Mouse (Mus musculus) kidney, embryonic 15.5 days (tissue): Measurements from ENCODE around the gene Shf. TPM values are rescaled to one million over a fixed set of nuclear protein-coding genes. Genes with fewer than 3 reads are reported as not detected.
"Not testable (repeated sequence)": the region's sequence is repeated elsewhere in the genome, so short reads cannot be mapped to it uniquely, and the experiment has no call there.

Experiments used
- ATAC-seq: fragments of 200-750 bp; cut with Nextera tagmentation; replicated peaks from 2 replicates; pipeline ENCODE4 v1.8.0; 2017; ENCODE audit warnings: moderate TSS enrichment; ENCODE audit not compliant: low FRiP score
- H3K27ac ChIP-seq: fragments of 300-500 bp; sonication (generic); 2 replicates; pipeline ENCODE4 v1.5.1; 2015; ENCODE audit warnings: mild to moderate bottlenecking, inconsistent platforms
- H3K27me3 ChIP-seq: fragments of 300-500 bp; sonication (generic); 2 replicates; pipeline ENCODE4 v1.6.1; 2015; ENCODE audit warnings: inconsistent platforms
- H3K36me3 ChIP-seq: fragments of 300-500 bp; sonication (generic); 2 replicates; pipeline ENCODE4 v1.6.1; 2015; ENCODE audit warnings: inconsistent platforms
- H3K4me1 ChIP-seq: fragments of 300-500 bp; sonication (generic); 2 replicates; pipeline ENCODE4 v1.6.1; 2015; ENCODE audit warnings: inconsistent platforms
- H3K4me2 ChIP-seq: fragments of 300-500 bp; sonication (generic); 2 replicates; pipeline ENCODE4 v1.6.1; 2015; ENCODE audit warnings: moderate library complexity, mild to moderate bottlenecking, inconsistent platforms
- H3K4me3 ChIP-seq: fragments of 300-500 bp; sonication (generic); replicated peaks from 2 replicates; pipeline ENCODE4 v1.5.1; 2015; ENCODE audit warnings: mild to moderate bottlenecking, inconsistent platforms
- H3K9ac ChIP-seq: fragments of 300-500 bp; sonication (generic); 2 replicates; pipeline ENCODE4 v1.6.1; 2015; ENCODE audit warnings: mild to moderate bottlenecking, inconsistent platforms
- H3K9me3 ChIP-seq: fragments of 300-500 bp; sonication (generic); replicated peaks from 2 replicates; pipeline ENCODE4 v1.6.1; 2016; ENCODE audit warnings: inconsistent platforms
- WGBS: fragments of 180-500 bp; shearing (Covaris S2); methylation state at CpG from one replicate; pipeline ENCODE4 v1.1.7; 2015; ENCODE audit warnings: mixed read lengths; 5-methylcytosine and 5-hydroxymethylcytosine counted together
- polyA plus RNA-seq: library from polyadenylated mRNA; unstranded; fragments of >200 nt; fragmentation: Nextera tagmentation; extraction: Ambion mirVana; gene quantifications from 2 replicates; pipeline ENCODE4 v1.2.1, GENCODE M21; 2015

Gene Shf
- polyA plus RNA-seq, 1 experiment from 2014 or later, result 2.4 TPM

DNA sequence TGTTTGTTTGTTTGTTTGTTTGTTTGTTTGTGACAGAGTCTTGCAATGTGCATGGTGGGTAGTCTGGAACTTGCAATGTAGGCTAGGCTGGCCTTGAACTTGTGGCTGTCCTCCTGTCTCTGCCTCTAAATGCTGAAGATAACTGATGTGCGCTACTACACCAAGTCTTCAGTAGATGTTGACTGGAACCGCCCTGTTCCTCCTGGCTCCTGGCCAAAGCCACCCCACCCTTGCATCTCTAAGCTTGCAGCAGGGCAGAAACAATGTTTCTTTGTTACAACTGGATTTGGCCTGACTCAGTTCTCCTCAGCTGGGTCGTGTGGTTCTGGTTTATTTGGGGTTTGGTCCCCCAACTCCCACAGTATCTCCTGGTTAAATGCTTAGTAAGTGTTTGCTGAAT, 34.8 kb downstream of the Shf start:
- 68% methylated on average over 3 of the region's 3 CpGs for WGBS
- H3K4me3 ChIP-seq, result no peak overlapping the region
- no peak for ATAC-seq

DNA sequence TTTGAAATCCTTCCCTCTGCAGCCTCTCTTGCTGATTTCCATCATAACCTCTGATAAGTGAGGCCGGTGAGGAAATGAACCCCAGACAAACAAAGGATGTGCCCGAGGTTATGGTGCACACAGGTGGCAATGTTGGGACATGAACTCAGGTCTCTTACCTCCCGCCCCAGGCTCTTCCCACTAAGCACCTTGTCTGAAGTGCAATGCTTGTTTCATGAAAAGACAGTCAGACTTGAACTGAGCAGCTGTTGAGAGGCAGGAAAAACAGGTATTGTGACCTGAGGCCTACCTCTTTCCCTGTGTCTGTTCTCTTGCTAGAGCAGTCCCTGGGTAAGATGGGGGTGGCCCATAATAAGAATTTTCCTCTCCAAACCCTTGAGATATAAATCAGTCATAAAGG, 36.7 kb downstream of the Shf start:
- WGBS, result 83% methylated on average over 3 of the region's 3 CpGs
- Histone ChIP-seq H3K4me2 (no peak overlapping the region), H3K9me3 (no peaks in the 10 kb centered on the region), H3K27me3 (0 out of 2 replicates have a peak, but pooled peaks cover 2% of the 10 kb centered on the region), H3K4me1 (no peaks in the 10 kb centered on the region), H3K4me3 (no peak overlapping the region), H3K9ac (no peak overlapping the region), H3K36me3 (no peaks in the 10 kb centered on the region), H3K27ac (no peak overlapping the region)
- no peak for ATAC-seq

More for the DNA sequence above, 34.8 kb downstream of the Shf start:
- H3K4me1 ChIP-seq, result no peaks in the 10 kb centered on the region
- no peak overlapping the region for H3K4me2 ChIP-seq
- H3K36me3 ChIP-seq, result no peaks in the 10 kb centered on the region
- H3K9me3 ChIP-seq, result no peaks in the 10 kb centered on the region
- no peak overlapping the region for H3K9ac ChIP-seq
- no peak overlapping the region for H3K27ac ChIP-seq
- H3K27me3 ChIP-seq, result peaks cover 7% of the 10 kb centered on the region; the same call in 1 of the 2 replicates

DNA sequence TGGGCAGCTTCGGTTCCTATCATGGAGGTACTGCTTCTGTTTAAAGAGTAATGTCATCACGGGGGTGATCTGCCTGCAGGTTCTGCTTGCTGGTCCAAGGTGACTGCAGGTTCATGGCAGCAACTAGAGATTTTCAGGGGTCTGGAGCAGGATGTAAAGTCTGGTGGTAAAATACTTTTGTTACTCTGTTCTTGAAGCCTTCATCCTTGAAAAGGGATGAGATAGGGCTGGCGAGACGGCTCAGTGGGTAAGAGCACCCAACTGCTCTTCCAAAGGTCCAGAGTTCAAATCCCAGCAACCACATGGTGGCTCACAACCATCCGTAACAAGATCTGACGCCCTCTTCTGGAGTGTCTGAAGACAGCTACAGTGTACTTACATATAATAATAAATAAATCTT, 38.6 kb downstream of the Shf start:
- not testable (repeated sequence) for H3K36me3 ChIP-seq, H3K27ac ChIP-seq, H3K4me3 ChIP-seq, H3K4me1 ChIP-seq, H3K4me2 ChIP-seq, H3K9ac ChIP-seq, ATAC-seq, H3K9me3 ChIP-seq, H3K27me3 ChIP-seq
- WGBS, result 81% methylated on average over 6 of the region's 6 CpGs

DNA sequence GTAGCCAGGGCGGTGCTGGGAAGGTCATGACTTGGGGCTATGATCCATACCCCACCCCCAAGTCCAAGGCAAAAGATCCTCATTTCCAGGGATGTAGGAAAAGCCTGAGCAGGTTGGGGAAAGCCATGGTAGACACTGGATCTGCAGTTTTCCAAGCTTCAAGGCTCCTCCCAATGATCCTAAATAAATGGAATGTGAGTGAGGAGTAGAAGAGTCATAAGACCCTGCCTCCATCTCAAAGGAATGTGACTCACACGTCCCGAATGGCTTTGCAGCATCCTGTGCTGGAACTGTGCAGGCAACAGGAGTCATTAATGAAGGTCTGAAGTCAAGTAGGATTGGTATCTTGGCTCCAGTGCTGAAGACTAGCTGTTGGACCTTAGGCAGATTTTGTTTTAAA, 41.0 kb downstream of the Shf start:
- Histone ChIP-seq H3K27ac (no peak overlapping the region), H3K27me3 (no peaks in the 10 kb centered on the region), H3K4me2 (no peak overlapping the region), H3K36me3 (no peaks in the 10 kb centered on the region), H3K4me3 (no peak overlapping the region), H3K4me1 (no peaks in the 10 kb centered on the region), H3K9me3 (no peaks in the 10 kb centered on the region), H3K9ac (no peak overlapping the region)
- ATAC-seq, result no peak
- WGBS, result 53% methylated on average over 3 of the region's 3 CpGs

DNA sequence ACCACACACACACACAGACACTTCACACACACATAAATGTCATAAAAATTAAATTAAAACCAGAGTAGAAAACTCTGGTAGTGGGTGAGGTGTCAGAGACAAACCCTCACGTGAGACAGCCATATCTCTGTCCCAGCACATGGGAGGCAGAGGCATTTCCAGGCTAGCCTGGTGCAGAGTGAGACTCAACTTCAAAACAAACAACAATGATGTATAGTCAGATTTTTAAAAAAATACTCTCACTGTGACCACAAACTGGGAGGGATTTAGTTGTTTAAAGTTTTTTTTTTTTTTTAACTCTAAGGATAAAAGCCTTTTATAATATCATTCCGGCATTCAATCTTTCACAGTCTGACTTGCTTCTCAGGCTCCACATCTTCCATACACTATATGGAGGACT, 43.6 kb downstream of the Shf start:
- H3K4me1 ChIP-seq, result no peaks in the 10 kb centered on the region
- ATAC-seq, result no peak
- H3K4me2 ChIP-seq, result no peak overlapping the region
- no peak overlapping the region for H3K9ac ChIP-seq
- no peaks in the 10 kb centered on the region for H3K9me3 ChIP-seq
- H3K36me3 ChIP-seq, result no peaks in the 10 kb centered on the region
- H3K27me3 ChIP-seq, result no peaks in the 10 kb centered on the region
- no peak overlapping the region for H3K4me3 ChIP-seq
- no peak overlapping the region for H3K27ac ChIP-seq
- WGBS, result 62% methylated on average over 2 of the region's 2 CpGs

DNA sequence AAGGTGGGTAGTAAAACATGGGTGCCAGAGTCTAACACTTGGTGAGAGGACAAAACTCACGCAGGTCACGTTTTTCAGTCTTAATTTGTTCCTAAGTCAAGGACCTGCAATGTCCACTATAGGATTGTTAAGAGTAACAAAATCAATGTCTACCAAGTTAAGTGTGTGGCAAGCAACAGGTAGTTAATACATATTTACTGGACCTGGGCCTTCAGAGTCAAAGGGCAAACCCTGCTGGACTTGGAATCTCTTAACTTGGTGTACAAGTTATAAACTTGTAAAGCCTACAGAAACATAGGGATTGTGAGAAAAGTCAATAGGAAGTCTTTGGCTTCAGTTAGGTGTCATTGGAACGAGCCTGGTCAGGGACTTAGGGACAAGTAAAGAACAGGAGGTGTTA, 44.4 kb downstream of the Shf start:
- WGBS, result 65% methylated on average over 3 of the region's 3 CpGs
- H3K27ac ChIP-seq, result no peak overlapping the region
- H3K36me3 ChIP-seq, result no peaks in the 10 kb centered on the region
- H3K4me3 ChIP-seq, result no peak overlapping the region
- no peak for ATAC-seq
- no peaks in the 10 kb centered on the region for H3K4me1 ChIP-seq
- H3K4me2 ChIP-seq, result no peak overlapping the region
- no peak overlapping the region for H3K9ac ChIP-seq
- H3K27me3 ChIP-seq, result no peaks in the 10 kb centered on the region
- no peaks in the 10 kb centered on the region for H3K9me3 ChIP-seq

DNA sequence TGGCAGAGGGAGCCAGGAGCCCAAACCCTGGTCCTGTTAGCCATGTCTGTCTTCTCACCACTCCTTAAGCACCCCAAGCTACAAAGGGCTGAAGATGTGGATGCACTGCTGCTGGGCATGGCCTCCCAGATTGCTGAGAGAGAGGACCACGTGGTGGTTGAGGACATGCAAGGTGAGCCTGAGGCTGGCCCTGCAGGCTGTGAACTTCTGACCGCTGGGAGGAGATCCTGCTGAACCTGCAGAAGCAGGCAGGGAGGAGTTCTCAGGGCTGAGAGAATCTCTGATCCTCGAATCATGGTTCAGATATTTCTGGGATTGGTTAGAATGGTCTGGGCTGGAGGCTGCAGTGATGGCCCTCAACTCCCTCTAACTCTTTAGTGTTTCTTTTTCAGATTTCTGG, 45.0 kb downstream of the Shf start:
- H3K4me1 ChIP-seq, result no peaks in the 10 kb centered on the region
- no peak overlapping the region for H3K27ac ChIP-seq
- H3K9ac ChIP-seq, result no peak overlapping the region
- ATAC-seq, result no peak
- H3K27me3 ChIP-seq, result no peaks in the 10 kb centered on the region
- H3K9me3 ChIP-seq, result no peaks in the 10 kb centered on the region
- H3K4me3 ChIP-seq, result no peak overlapping the region
- no peak overlapping the region for H3K4me2 ChIP-seq
- no peaks in the 10 kb centered on the region for H3K36me3 ChIP-seq
- WGBS, result 66% methylated on average over 3 of the region's 3 CpGs

DNA sequence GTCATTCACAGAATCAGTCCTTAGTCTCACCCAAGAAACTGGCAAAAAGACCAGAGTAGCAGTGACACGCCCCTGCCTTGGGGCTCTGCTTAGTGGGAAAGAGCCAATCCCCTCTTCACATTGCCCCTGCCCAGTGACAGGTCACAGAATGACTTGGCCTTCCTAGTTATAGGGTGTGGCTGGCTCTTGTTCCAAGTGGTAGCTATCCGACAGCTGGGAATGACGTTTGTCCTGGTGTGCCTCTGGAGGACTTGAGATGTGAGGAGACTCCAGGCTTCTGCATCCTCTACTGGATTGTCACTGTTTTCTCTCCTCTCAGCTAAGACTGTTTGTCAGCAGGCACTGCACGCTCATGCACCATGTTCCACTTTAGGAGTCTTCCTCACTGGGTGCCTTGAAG, 51.6 kb downstream of the Shf start:
- H3K27ac ChIP-seq, result no peak overlapping the region
- 60% methylated on average over 4 of the region's 4 CpGs for WGBS
- peaks cover 36% of the 10 kb centered on the region for H3K27me3 ChIP-seq
- no peak overlapping the region for H3K4me2 ChIP-seq
- H3K4me3 ChIP-seq, result no peak overlapping the region
- no peak for ATAC-seq
- H3K9me3 ChIP-seq, result no peaks in the 10 kb centered on the region
- H3K4me1 ChIP-seq, result peaks cover 11% of the 10 kb centered on the region
- no peaks in the 10 kb centered on the region for H3K36me3 ChIP-seq
- H3K9ac ChIP-seq, result no peak overlapping the region

DNA sequence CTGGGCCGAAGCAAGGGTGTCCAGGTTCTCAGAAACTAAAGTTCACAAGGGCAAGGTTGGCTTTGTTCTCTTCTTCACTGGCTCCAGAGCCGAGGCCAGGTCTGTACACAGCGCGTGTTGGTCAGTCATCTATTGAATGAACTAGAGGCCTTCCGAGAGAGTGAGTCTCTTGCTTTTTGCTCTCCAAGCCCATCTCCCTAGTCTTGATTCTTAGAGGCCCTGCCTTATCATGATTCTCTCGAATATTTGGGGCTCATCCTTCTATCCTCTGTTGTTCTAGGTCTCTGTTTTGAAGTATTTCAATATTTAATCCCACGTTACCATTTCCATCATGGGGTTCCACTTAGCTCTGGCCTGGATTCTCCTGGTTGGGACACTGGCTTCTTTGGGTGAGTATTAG, 53.6 kb downstream of the Shf start, which contains the start of gene Duox1:
Gene Duox1 (plus strand): TSS at position 301 of the 400 bp plus-strand sequence.
- WGBS, result 87% methylated on average over 7 of the region's 7 CpGs
- Histone ChIP-seq H3K36me3 (no peaks in the 10 kb centered on the region), H3K9ac (no peak within 1 kb of the TSS), H3K27me3 (peaks cover 56% of the 10 kb centered on the region), H3K4me3 (no peak within 1 kb of the TSS), H3K27ac (no peak within 1 kb of the TSS), H3K4me1 (peaks cover 11% of the 10 kb centered on the region), H3K4me2 (no peak within 1 kb of the TSS), H3K9me3 (no peaks in the 10 kb centered on the region)
- ATAC-seq, result no peak

DNA sequence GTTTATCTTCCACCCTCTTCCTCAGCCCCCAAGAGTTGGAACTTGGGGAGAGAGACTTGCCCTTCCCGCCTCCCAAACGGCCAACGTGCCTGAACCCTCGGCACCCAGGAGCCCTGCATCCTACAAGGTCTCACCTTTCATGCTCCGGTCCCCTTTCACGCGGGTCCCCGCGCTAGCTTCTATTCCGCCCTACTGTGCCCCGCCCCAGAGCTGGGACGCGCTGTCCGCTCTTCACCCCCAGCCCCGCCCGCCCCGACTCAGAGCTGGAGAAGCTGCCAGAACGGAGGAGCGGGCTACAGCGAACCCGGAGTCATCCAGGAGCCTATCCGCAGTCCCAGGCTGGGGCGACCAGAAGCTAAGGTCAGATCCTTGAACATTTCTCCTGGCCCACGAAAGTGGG, 55.4 kb downstream of the Shf start, which contains the start of gene Duoxa1:
Gene Duoxa1 (minus strand): TSS at position 195 of the 400 bp plus-strand sequence.
- no peaks in the 10 kb centered on the region for H3K9me3 ChIP-seq
- WGBS, result 2% methylated on average over 24 of the region's 24 CpGs
- peaks cover 74% of the 10 kb centered on the region for H3K27me3 ChIP-seq
- H3K27ac ChIP-seq, result no peak within 1 kb of the TSS
- peak within 1 kb of the TSS; percentile 33 for H3K4me3 ChIP-seq
- ATAC-seq, result 0 out of 2 replicates have a peak, but pooled peaks have one; percentile 65
- H3K9ac ChIP-seq, result no peak within 1 kb of the TSS
- H3K4me1 ChIP-seq, result peaks cover 11% of the 10 kb centered on the region
- peak within 1 kb of the TSS; percentile 58 for H3K4me2 ChIP-seq
- H3K36me3 ChIP-seq, result no peaks in the 10 kb centered on the region

DNA sequence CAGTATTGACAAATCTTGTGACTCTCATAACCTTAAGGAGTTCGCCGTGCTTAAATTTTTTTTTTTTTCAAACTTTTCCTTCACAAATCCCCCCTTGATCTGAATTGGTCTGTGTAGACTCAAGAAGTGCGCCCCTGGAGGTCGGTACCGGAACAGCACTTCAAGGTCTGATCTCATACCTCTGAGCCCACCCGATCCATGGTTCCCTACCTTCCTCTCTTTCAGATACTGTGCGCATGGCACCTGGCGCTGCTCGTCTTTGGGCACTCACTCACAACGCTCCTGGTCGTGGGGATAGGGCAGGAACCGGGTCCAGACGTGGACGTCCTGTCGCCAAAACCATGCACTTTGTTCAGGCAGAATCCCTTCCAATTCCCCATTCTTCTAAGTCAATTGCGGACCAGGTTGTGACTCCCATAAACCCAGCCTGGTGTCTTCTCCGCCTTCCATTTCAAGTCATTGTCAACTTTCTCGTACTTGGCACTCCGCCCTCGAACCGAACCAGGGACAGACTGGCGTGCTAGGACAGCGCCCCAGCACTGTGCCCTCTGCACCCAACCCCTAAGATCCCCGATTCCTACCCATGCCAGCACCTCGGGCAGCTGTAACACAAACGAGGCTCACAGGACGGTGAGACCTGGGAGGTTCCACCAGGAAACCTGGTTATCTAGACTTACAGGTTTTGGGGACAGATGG, 56.1 kb downstream of the Shf start:
- Histone ChIP-seq H3K36me3 (no peaks in the 10 kb centered on the region), H3K27me3 (peaks cover 79% of the 10 kb centered on the region), H3K4me2 (peak overlapping the region; percentile 58), H3K9me3 (no peaks in the 10 kb centered on the region), H3K9ac (no peak overlapping the region), H3K4me3 (peak overlapping the region; percentile 33), H3K4me1 (peaks cover 11% of the 10 kb centered on the region), H3K27ac (no peak overlapping the region)
- ATAC-seq, result 0 out of 2 replicates have a peak, but pooled peaks have one; percentile 17
- 3% methylated on average over 27 of the region's 27 CpGs for WGBS

DNA sequence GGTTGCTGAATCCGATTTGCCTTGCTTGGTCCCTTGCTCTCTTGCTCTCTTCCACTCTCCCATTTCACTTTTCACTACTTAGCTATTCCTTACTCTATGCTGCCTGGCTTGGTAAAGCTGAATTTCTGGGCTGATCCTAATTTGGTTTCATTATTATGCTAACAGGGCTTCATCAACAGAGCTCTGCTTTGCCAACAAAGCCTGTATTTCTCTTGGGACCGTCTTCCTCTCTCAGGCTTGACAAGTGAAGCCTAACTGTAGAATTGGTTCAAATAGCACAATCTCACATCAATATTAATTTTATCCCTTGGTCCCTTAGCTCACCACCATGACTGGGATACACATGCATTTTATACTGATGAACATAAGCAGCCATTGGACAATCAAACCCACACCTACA, 57.4 kb downstream of the Shf start:
- peaks cover 89% of the 10 kb centered on the region for H3K27me3 ChIP-seq
- no peaks in the 10 kb centered on the region for H3K36me3 ChIP-seq
- H3K27ac ChIP-seq, result no peak overlapping the region
- no peak overlapping the region for H3K4me3 ChIP-seq
- 49% methylated on average over 2 of the region's 2 CpGs for WGBS
- H3K9me3 ChIP-seq, result no peaks in the 10 kb centered on the region
- no peak for ATAC-seq
- H3K4me2 ChIP-seq, result no peak overlapping the region
- H3K9ac ChIP-seq, result no peak overlapping the region
- H3K4me1 ChIP-seq, result peaks cover 11% of the 10 kb centered on the region

DNA sequence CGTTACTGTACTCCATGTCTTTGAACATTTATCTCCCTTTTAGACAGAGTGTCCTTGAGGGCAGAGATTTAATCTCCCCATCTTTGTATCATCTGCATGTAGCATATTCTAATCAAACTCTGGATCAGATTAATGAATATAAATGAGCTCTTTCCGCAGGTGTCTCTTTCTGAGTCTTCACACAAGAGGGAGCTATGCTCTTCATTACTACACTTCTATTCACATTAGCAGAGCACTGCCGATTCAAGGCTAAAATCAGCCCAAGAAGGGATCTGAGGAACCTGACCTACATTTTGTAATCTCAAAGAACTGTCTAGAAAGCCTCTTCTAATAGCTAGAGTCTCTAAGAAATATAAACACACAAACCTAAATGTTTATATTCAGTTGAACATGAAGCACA, 59.3 kb downstream of the Shf start:
- no peak for ATAC-seq
- H3K27ac ChIP-seq, result no peak overlapping the region
- no peaks in the 10 kb centered on the region for H3K36me3 ChIP-seq
- H3K9ac ChIP-seq, result no peak overlapping the region
- no peaks in the 10 kb centered on the region for H3K9me3 ChIP-seq
- peaks cover 11% of the 10 kb centered on the region for H3K4me1 ChIP-seq
- H3K4me2 ChIP-seq, result no peak overlapping the region
- H3K27me3 ChIP-seq, result peaks cover 97% of the 10 kb centered on the region
- H3K4me3 ChIP-seq, result no peak overlapping the region
- 46% methylated on average over 3 of the region's 3 CpGs for WGBS
